Mouse (Mus musculus): ENCODE data around the gene Rusc2.

Rusc2 gene

DNA sequence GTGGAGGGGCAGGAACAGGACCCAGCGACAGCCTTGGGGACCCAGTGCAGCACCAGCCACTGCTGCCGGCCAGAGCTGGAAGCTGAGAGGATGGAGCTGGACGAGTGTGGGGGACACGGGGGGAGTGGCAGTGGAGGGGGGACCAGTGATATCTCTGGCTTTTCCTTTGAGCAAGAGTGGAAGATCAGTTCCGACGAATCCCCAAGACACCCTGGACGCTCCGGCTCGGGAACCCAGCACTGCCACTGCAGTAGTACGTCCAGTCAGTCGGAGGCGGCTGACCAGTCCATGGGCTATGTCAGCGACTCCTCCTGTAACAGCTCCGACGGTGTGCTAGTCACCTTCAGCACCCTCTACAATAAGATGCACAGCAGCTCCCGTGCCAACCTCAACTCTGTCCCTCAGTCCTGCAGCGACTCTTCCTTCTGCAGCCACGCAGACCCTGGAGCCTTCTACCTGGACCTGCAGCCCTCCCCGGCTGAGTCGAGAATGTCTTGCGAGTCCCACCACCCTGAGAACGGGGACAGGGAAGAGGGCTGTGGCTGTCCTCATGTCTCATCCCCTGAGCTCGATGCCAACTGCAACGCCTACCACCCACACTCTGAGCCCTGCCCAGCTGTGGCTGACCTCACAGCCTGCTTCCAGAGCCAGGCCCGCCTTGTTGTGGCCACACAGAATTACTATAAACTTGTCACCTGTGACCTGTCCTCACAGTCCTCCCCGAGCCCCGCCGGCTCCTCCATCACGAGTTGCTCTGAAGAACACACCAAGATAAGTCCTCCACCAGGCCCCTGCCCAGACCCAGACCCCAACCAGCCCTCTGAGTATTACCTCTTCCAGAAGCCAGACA, 33.7 kb downstream of the Rusc2 start:
- DNase-seq (ENCODE audit: low spot score in 2 of 2), result no peak

- no peak for DNase-seq (ENCODE audit: low spot score in 2 of 2)
Measured at GRCm38 (mm10) chr4:43416071-43416490, 34.3 kb downstream of the Rusc2 start.

DNA sequence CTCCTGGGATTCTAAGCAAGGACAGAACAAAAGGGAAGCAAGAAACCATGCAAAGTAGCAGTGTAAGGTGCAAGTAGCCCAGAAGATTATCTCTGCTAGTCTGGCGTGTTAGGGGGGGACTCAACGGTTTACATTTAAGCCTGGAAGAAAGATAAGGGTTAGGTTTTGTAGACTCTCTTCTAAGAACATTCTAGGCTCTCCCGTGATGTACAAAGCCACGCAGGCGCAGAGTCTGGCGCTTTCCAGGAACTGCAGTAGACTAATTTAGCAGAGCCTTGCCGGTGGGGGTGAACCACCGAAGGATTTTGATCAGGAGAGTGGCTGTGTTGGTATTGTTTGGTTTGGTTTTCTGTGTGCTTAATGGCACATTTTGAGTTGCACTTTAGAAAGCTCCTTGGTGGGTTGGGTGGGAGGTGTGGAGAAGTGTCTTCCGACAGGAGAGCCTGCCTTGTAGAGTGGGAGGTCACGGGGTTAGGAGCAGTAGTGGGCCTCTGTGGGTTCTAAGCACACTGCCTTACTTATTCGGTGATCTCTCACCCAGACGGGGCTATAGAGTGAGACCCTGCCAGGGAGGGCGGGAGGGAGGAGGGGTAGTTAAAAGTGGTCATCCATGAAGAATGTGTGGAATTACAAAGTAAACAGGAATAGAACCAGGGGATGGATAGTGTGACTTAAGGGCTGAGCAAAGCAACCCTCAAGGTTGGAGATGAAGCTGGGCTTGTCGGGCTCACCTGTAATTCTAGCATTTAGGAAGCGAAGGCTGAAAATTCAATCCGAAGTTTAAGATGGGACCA, 35.7 kb downstream of the Rusc2 start:
- DNase-seq (ENCODE audit: low spot score in 2 of 2), result no peak

- no peak for DNase-seq (ENCODE audit: low spot score in 2 of 2)
Measured at GRCm38 (mm10) chr4:43418450-43418849, 36.7 kb downstream of the Rusc2 start.

GRCm38 (mm10) chr4:43418973-43419656, 37.3 kb downstream of the Rusc2 start:
- DNase-seq (ENCODE audit: low spot score in 2 of 2), result peak; percentile 64 to 74

GRCm38 (mm10) chr4:43419801-43420281, 38.1 kb downstream of the Rusc2 start:
- DNase-seq (ENCODE audit: low spot score in 2 of 2), result no peak

DNA sequence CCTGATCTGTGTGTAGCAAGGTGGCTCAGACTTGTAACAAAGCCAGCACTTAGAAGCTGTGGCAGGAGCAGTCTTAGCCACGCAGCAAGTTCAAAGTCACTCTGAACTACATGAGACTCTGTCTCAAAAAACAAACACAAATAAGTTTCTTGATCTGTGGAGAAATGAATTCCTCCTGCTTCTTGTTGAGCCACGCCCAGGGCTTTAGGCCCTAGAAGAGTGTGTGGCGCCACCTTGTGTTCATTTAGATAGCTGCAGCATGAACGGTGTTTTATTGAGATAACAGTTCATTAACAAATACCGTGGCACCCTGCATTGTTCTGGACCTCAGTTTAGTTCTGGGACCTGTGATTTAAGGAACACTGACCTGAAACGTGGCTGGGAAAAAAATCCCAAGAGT, 38.5 kb downstream of the Rusc2 start:
- DNase-seq (ENCODE audit: low spot score in 2 of 2), result peak; percentile 71 to 88

GRCm38 (mm10) chr4:43421632-43422240, 40.0 kb downstream of the Rusc2 start:
- DNase-seq (ENCODE audit: low spot score in 2 of 2), result peak in 1 of 2 experiments; percentile 7

- DNase-seq (ENCODE audit: low spot score in 2 of 2), result peak; percentile 48 to 72
Measured at GRCm38 (mm10) chr4:43423267-43423934, 41.6 kb downstream of the Rusc2 start.

GRCm38 (mm10) chr4:43424072-43424471, 42.3 kb downstream of the Rusc2 start:
- peak in 1 of 2 experiments; percentile 1 for DNase-seq (ENCODE audit: low spot score in 2 of 2)

GRCm38 (mm10) chr4:43425197-43425596, 43.4 kb downstream of the Rusc2 start:
- DNase-seq (ENCODE audit: low spot score in 2 of 2), result no peak

GRCm38 (mm10) chr4:43425648-43426380, 44.0 kb downstream of the Rusc2 start:
- DNase-seq (ENCODE audit: low spot score in 2 of 2), result no peak

GRCm38 (mm10) chr4:43426487-43426886, 44.7 kb downstream of the Rusc2 start:
- DNase-seq (ENCODE audit: low spot score in 2 of 2), result no peak

- no peak for DNase-seq (ENCODE audit: low spot score in 2 of 2)
Measured at GRCm38 (mm10) chr4:43427501-43428179, 45.9 kb downstream of the Rusc2 start.

DNA sequence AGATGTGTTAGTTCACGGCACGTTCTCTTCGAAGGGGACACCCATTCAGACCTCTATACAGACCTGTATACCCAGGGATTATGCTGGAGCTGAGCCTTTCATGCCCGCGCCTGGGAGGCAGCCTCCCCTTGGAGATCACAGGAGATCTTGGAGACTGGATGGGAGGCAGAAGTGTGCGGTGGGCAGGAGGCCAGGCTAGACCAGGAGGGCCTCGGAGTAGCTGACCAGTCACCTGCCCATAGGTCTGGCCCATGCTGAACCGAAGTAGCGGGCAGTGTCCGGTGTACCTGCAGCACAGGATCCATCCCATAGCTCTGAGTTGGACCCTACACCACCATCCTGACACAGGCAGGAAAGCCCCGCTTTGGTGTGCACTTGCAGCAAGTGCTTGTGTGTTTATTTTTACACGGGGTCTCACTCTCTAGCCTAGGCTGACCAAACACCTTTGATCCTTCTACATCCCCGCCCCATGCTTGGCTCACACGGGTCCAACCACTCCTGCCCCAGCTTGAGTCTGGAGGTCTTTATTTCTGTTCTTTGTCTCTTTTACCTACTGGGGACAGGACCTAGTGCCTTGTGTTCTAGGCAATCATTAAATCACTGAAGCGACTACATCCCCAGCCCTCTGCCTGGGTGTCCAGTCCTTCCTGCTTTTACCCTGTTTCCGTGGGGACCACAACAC, 46.5 kb downstream of the Rusc2 start:
- DNase-seq (ENCODE audit: low spot score in 2 of 2), result no peak

DNA sequence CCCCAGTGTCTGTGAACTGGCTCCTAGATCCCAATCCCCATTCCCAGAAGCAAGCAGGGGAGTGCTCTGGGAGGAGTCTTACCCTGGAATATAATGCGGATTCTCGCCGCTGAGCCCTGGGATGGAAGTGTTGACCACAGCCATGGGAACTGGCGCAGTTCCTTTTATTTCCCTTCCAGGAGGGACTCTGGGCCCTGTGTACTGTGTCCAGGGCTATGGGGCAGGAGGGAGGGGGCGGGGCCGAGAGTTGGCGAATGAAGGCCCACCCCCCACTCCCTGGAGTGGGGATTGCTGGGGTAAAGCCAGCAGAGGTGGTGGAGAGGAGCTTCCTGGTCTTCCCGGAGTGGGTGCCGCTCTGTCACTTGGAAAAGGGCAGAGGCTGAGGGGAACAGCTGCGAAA, 47.2 kb downstream of the Rusc2 start, which contains the start of gene Fam166b:
Gene Fam166b, minus strand, starts transcription at position 189 of the 400 bp plus-strand sequence.
- DNase-seq (ENCODE audit: low spot score in 2 of 2), result peak in 1 of 2 experiments; percentile 44

GRCm38 (mm10) chr4:43431690-43432089, 49.9 kb downstream of the Rusc2 start:
- DNase-seq (ENCODE audit: low spot score in 2 of 2), result peak; percentile 59 to 84

GRCm38 (mm10) chr4:43432832-43433231, 51.1 kb downstream of the Rusc2 start:
- no peak for DNase-seq (ENCODE audit: low spot score in 2 of 2)

DNA sequence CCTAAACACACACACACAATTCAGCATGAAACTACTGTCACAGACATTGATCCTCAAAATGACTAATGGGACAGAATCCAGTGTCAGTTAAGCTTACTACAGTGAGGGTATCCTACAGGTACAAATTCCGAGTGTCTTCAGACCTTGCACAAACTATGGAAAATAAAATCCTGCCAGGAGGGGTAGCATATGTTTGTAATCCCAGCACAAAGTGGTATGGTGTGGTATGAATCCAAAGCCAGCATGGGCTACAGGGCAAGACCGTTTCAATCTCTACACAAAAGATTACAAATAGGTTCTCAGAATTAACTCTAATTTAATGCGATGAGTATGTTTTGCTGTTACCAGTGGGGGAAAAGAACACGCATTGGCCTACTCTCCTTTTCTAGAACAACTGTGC, 59.9 kb downstream of the Rusc2 start, which contains the start of gene Tesk1:
Gene Tesk1, plus strand, starts transcription at position 301 of the 400 bp plus-strand sequence.
- DNase-seq (ENCODE audit: low spot score in 2 of 2), result no peak
